Mouse (Mus musculus) ES-Bruce4 (cell line): ENCODE results near the gene Actn4.

ENCODE experiments used
- CTCF ChIP-seq: IDR thresholded peaks from one replicate; pipeline ENCODE4 v1.8.1; 2011; ENCODE audit warnings: low read depth, low read length
- EP300 ChIP-seq: IDR thresholded peaks from 2 replicates; pipeline ENCODE4 v1.6.1; 2011; ENCODE audit warnings: low read depth, low read length; ENCODE audit not compliant: insufficient read depth
- POLR2A ChIP-seq: IDR thresholded peaks from one replicate; pipeline ENCODE4 v1.8.1; 2011; ENCODE audit warnings: low read length; ENCODE audit not compliant: insufficient read depth

GRCm38 (mm10) chr7:28862817-28863499 is 99.2 kb downstream of the Actn4 start:
- no peak for TF ChIP-seq CTCF
- TF ChIP-seq EP300 = no peak
- TF ChIP-seq POLR2A = no peak
